Mouse (Mus musculus) lung, embryonic 14.5 days (tissue): ENCODE measurements around the gene Nfia. TPM values are rescaled to one million over a fixed set of nuclear protein-coding genes. Genes with fewer than 3 reads are reported as not detected.

Experiments used
- ATAC-seq: fragments of 200-750 bp; cut with Nextera tagmentation; 2 replicates; pipeline ENCODE4 v1.8.0; 2017; ENCODE audit warnings: mild to moderate bottlenecking, moderate TSS enrichment, moderate library complexity; ENCODE audit not compliant: insufficient read depth
- DNase-seq: peaks from one replicate; pipeline ENCODE4 v3.0.0-alpha.2; 2015
- H3K27ac ChIP-seq: fragments of 300-500 bp; sonication (generic); 2 replicates; pipeline ENCODE4 v1.5.1; 2014; ENCODE audit warnings: low read depth, mild to moderate bottlenecking, moderate library complexity
- H3K27me3 ChIP-seq: fragments of 300-500 bp; sonication (generic); 2 replicates; pipeline ENCODE4 v1.6.1; 2014; ENCODE audit warnings: low read length, control low read depth; ENCODE audit not compliant: insufficient read depth
- H3K36me3 ChIP-seq: fragments of 300-500 bp; sonication (generic); 2 replicates; pipeline ENCODE4 v1.6.1; 2014; ENCODE audit warnings: control low read depth; ENCODE audit not compliant: insufficient read depth
- H3K4me1 ChIP-seq: fragments of 300-500 bp; sonication (generic); 2 replicates; pipeline ENCODE4 v1.6.1; 2014; ENCODE audit warnings: antibody characterized with exemption, control low read depth; ENCODE audit not compliant: insufficient read depth
- H3K4me2 ChIP-seq: fragments of 300-500 bp; sonication (generic); 2 replicates; pipeline ENCODE4 v1.6.1; 2014; ENCODE audit warnings: mild to moderate bottlenecking
- H3K4me3 ChIP-seq: fragments of 300-500 bp; sonication (generic); 2 replicates; pipeline ENCODE4 v1.5.1; 2014; ENCODE audit warnings: low read depth, low read length
- H3K9ac ChIP-seq: fragments of 300-500 bp; sonication (generic); 2 replicates; pipeline ENCODE4 v1.6.1; 2014
- H3K9me3 ChIP-seq: fragments of 300-500 bp; sonication (generic); 2 replicates; pipeline ENCODE4 v1.6.1; 2016; ENCODE audit warnings: low read depth, low read length, control low read depth
- CTCF ChIP-seq: IDR thresholded peaks from 2 replicates; pipeline ENCODE4 v1.5.1; 2016; ENCODE audit warnings: antibody characterized with exemption, low read depth
- WGBS: fragments of 180-500 bp; shearing (Covaris S2); extraction: QIAGEN DNeasy Blood & Tissue Kit; methylation state at CpG from one replicate; pipeline ENCODE4 v1.1.7; 2014; 5-methylcytosine and 5-hydroxymethylcytosine counted together
- polyA plus RNA-seq: library from polyadenylated mRNA; unstranded; fragments of >200 nt; fragmentation: Nextera tagmentation; extraction: Ambion mirVana; gene quantifications from 2 replicates; pipeline ENCODE4 v1.2.1, GENCODE M21; 2014

Nfia gene
- polyA plus RNA-seq, 1 experiment from 2014 or later: 48.2 TPM

- Histone ChIP-seq H3K27ac (peak overlapping the region; percentile 63; the same call in 1 of the 2 replicates), H3K27me3 (no peaks in the 10 kb centered on the region), H3K9ac (no peak overlapping the region), H3K4me1 (peaks cover 9% of the 10 kb centered on the region), H3K4me3 (no peak overlapping the region), H3K4me2 (no peak overlapping the region), H3K9me3 (no peaks in the 10 kb centered on the region), H3K36me3 (no peaks in the 10 kb centered on the region; the same call in 1 of the 2 replicates)
- TF ChIP-seq CTCF: no peak
- ATAC-seq: no peak
- 59% methylated on average over 10 of the region's 10 CpGs for WGBS
- DNase-seq: no peak
Observed at GRCm38 (mm10) chr4:98101153-98102096, 328.9 kb downstream of the Nfia start.

GRCm38 (mm10) chr4:98102625-98103336 lies 330.2 kb downstream of the Nfia start:
- no peak for ATAC-seq
- Histone ChIP-seq H3K27ac (peak overlapping the region; percentile 52; the same call in 1 of the 2 replicates), H3K4me3 (no peak overlapping the region), H3K36me3 (no peaks in the 10 kb centered on the region; the same call in 1 of the 2 replicates), H3K4me2 (peak overlapping the region; percentile 21; the same call in 1 of the 2 replicates), H3K9me3 (no peaks in the 10 kb centered on the region), H3K4me1 (peaks cover 22% of the 10 kb centered on the region), H3K27me3 (no peaks in the 10 kb centered on the region), H3K9ac (no peak overlapping the region)
- no peak for TF ChIP-seq CTCF
- DNase-seq: no peak
- 62% methylated on average over 24 of the region's 24 CpGs for WGBS

GRCm38 (mm10) chr4:98103337-98103666 lies 330.8 kb downstream of the Nfia start:
- TF ChIP-seq CTCF: no peak
- Histone ChIP-seq H3K4me1 (peaks cover 28% of the 10 kb centered on the region), H3K4me3 (no peak overlapping the region), H3K4me2 (no peak overlapping the region), H3K9ac (no peak overlapping the region), H3K36me3 (no peaks in the 10 kb centered on the region; the same call in 1 of the 2 replicates), H3K9me3 (no peaks in the 10 kb centered on the region), H3K27me3 (no peaks in the 10 kb centered on the region), H3K27ac (peak overlapping the region; percentile 52; the same call in 1 of the 2 replicates)
- 69% methylated on average over 2 of the region's 2 CpGs for WGBS
- no peak for DNase-seq
- ATAC-seq: no peak

GRCm38 (mm10) chr4:98104161-98104560 lies 331.6 kb downstream of the Nfia start:
- H3K27me3 ChIP-seq: no peaks in the 10 kb centered on the region
- H3K4me3 ChIP-seq: no peak overlapping the region
- no peaks in the 10 kb centered on the region for H3K9me3 ChIP-seq
- no peak overlapping the region; the same call in 1 of the 2 replicates for H3K27ac ChIP-seq
- no peaks in the 10 kb centered on the region; the same call in 1 of the 2 replicates for H3K36me3 ChIP-seq
- no peak overlapping the region for H3K4me2 ChIP-seq
- DNase-seq (no peak), ATAC-seq (no peak)
- H3K9ac ChIP-seq: no peak overlapping the region
- H3K4me1 ChIP-seq: peaks cover 29% of the 10 kb centered on the region
- no peak for TF ChIP-seq CTCF
- WGBS: 86% methylated on average over 8 of the region's 8 CpGs

GRCm38 (mm10) chr4:98104911-98105702 lies 332.6 kb downstream of the Nfia start:
- no peak for DNase-seq
- no peak overlapping the region for H3K4me2 ChIP-seq

GRCm38 (mm10) chr4:98105971-98106370 lies 333.4 kb downstream of the Nfia start:
- Histone ChIP-seq H3K36me3 (no peaks in the 10 kb centered on the region; the same call in 1 of the 2 replicates), H3K4me3 (no peak overlapping the region), H3K27ac (no peak overlapping the region), H3K9me3 (no peaks in the 10 kb centered on the region), H3K9ac (no peak overlapping the region), H3K4me2 (no peak overlapping the region), H3K27me3 (no peaks in the 10 kb centered on the region), H3K4me1 (peaks cover 29% of the 10 kb centered on the region)
- ATAC-seq: no peak
- DNase-seq: peak; percentile 48
- no peak for TF ChIP-seq CTCF
- WGBS: 56% methylated on average over 6 of the region's 6 CpGs

More at GRCm38 (mm10) chr4:98104911-98105702, 332.6 kb downstream of the Nfia start:
- no peaks in the 10 kb centered on the region for H3K27me3 ChIP-seq
- 53% methylated on average over 9 of the region's 9 CpGs for WGBS
- no peak for TF ChIP-seq CTCF
- no peak overlapping the region; the same call in 1 of the 2 replicates for H3K9ac ChIP-seq
- peaks cover 29% of the 10 kb centered on the region for H3K4me1 ChIP-seq
- 0 out of 2 replicates have a peak overlapping the region, but pooled peaks have one; percentile 21 for H3K27ac ChIP-seq
- no peak for ATAC-seq
- no peaks in the 10 kb centered on the region; the same call in 1 of the 2 replicates for H3K36me3 ChIP-seq
- no peak overlapping the region for H3K4me3 ChIP-seq
- H3K9me3 ChIP-seq: no peaks in the 10 kb centered on the region
